Mouse (Mus musculus): Measurements from ENCODE around the gene Gm48551.
A peak's percentile ranks its signal among the peaks of the same experiment; 100 is the strongest.

The Gm48551 gene

GRCm38 (mm10) chr10:81404720-81405119, 20.5 kb downstream of the Gm48551 start:
- no peak for DNase-seq (ENCODE audit: low read depth)

- DNase-seq (ENCODE audit: low read depth): peak; percentile 66
These were observed 21.4 kb downstream of the Gm48551 start for GRCm38 (mm10) chr10:81405588-81406201.

GRCm38 (mm10) chr10:81406504-81407440, 22.5 kb downstream of the Gm48551 start:
- DNase-seq (ENCODE audit: low read depth): no peak

- peak; percentile 97 for DNase-seq (ENCODE audit: low read depth)
These were observed 23.5 kb downstream of the Gm48551 start for GRCm38 (mm10) chr10:81407539-81408423.

- no peak for DNase-seq (ENCODE audit: low read depth)
These were observed 24.1 kb downstream of the Gm48551 start for GRCm38 (mm10) chr10:81408424-81408729.

- peak; percentile 71 for DNase-seq (ENCODE audit: low read depth)
These were observed 24.6 kb downstream of the Gm48551 start for GRCm38 (mm10) chr10:81408871-81409291.

- DNase-seq (ENCODE audit: low read depth): no peak
These were observed 25.1 kb downstream of the Gm48551 start for GRCm38 (mm10) chr10:81409330-81409729.

GRCm38 (mm10) chr10:81410350-81410749, 26.1 kb downstream of the Gm48551 start:
- DNase-seq (ENCODE audit: low read depth): no peak

- no peak for DNase-seq (ENCODE audit: low read depth)
These were observed 26.7 kb downstream of the Gm48551 start for GRCm38 (mm10) chr10:81410981-81411380.

GRCm38 (mm10) chr10:81411471-81412400, 27.5 kb downstream of the Gm48551 start:
- DNase-seq (ENCODE audit: low read depth): peak; percentile 81

- peak; percentile 41 for DNase-seq (ENCODE audit: low read depth)
These were observed 28.5 kb downstream of the Gm48551 start for GRCm38 (mm10) chr10:81412586-81413309.

- DNase-seq (ENCODE audit: low read depth): peak; percentile 32
These were observed 29.3 kb downstream of the Gm48551 start for GRCm38 (mm10) chr10:81413310-81414261.

GRCm38 (mm10) chr10:81414682-81415081, 30.4 kb downstream of the Gm48551 start:
- peak; percentile 62 for DNase-seq (ENCODE audit: low read depth)

GRCm38 (mm10) chr10:81415146-81415545, 30.9 kb downstream of the Gm48551 start:
- no peak for DNase-seq (ENCODE audit: low read depth)

- DNase-seq (ENCODE audit: low read depth): no peak
These were observed 31.5 kb downstream of the Gm48551 start for GRCm38 (mm10) chr10:81415549-81416310.

- DNase-seq (ENCODE audit: low read depth): peak; percentile 93
These were observed 32.4 kb downstream of the Gm48551 start for GRCm38 (mm10) chr10:81416581-81417226.

- DNase-seq (ENCODE audit: low read depth): no peak
These were observed 33.3 kb downstream of the Gm48551 start for GRCm38 (mm10) chr10:81417227-81418215.
